Mouse (Mus musculus) small intestine, adult 2 months (tissue): ENCODE results near the gene Strbp.

ENCODE experiments used
- CTCF ChIP-seq: fragments of 200-500 bp; IDR thresholded peaks from 2 replicates; pipeline ENCODE4 v1.5.1; 2012; ENCODE audit warnings: low read depth, mild to moderate bottlenecking, control low read depth, inconsistent platforms, low read length, moderate library complexity, mixed read lengths; ENCODE audit not compliant: insufficient replicate concordance, insufficient read length; ENCODE audit errors: extremely low read depth
- POLR2A ChIP-seq: fragments of 200-500 bp; IDR thresholded peaks from 2 replicates; pipeline ENCODE4 v1.6.1; 2012; ENCODE audit warnings: low read depth, mild to moderate bottlenecking, control low read depth, inconsistent platforms, low read length, moderate library complexity

DNA sequence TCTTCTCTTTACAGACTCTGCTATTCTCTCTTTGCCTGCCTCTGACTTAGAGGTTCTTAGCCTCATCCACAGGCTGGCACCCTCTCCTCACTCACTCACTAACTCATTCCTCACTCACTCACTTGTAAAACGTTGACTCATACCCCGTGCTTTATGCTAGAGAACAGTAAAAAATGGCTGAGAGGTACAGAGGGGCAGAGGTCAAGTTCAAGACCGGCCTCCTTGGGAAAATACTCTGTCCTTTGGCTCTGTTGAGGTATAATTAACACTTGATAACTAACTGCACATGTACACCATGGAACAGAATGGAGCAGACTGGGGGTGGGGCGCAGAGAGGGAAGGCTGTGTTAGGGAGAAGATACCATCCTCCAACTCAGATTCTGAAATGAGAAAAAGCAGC lies 20.6 kb upstream of the Strbp start:
- TF ChIP-seq CTCF (no peak), POLR2A (no peak)
